Mouse (Mus musculus) kidney, adult 11 months (tissue): ENCODE data around the gene Cfap97.
A peak's percentile ranks its signal among the peaks of the same experiment; 100 is the strongest.
"Not testable (repeated sequence)": the region's sequence is repeated elsewhere in the genome, so short reads cannot be mapped to it uniquely, and the experiment has no call there.

Source experiments
- DNase-seq: peaks from one replicate; pipeline ENCODE4 v3.0.0; 2022

Cfap97 gene

GRCm38 (mm10) chr8:46151202-46152062, at the start of gene Cfap97:
Gene Cfap97 (plus strand): TSS chr8:46151771.
- peak; percentile 42 for DNase-seq

DNA sequence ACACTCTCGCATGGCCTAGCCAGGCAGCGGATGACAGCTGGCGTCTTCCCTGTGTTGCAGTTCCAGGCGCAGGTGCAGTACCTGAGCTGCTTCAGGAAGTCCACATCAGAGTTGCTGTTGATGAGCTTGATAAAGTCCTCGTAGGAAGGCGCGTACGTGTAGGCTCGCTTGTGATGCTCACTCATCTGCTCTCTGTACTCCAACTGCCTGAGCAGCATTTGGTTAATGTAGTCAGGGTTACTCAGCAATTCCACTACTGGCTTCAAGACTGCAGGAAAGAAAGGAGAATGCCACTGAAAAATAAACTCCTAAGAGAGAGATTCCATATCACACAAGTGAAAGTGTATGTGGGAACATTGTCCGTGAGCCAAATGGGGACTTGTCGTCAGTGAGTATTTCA, 48.1 kb upstream of the Cfap97 start:
- no peak for DNase-seq

DNA sequence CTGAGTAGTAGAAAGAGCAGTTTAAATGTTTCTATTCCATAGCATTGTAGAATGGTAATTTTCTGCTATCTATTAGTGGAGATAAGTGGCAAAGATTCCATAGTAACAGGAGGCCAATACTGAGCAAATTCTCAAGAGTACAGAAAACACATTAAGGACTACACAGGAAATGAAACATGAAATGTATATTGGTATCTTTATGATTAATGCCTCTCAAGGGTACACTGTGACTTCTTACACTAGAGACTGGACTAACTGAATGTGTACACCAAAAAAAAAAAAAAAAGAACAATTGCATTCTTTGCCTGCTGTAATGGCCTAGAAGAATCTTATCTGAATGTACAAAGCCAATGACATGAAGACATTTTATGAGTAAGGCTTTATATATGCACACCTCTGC, 43.9 kb upstream of the Cfap97 start:
- no peak for DNase-seq

GRCm38 (mm10) chr8:46113421-46114170, 38.0 kb upstream of the Cfap97 start:
- DNase-seq: not testable (repeated sequence)

DNA sequence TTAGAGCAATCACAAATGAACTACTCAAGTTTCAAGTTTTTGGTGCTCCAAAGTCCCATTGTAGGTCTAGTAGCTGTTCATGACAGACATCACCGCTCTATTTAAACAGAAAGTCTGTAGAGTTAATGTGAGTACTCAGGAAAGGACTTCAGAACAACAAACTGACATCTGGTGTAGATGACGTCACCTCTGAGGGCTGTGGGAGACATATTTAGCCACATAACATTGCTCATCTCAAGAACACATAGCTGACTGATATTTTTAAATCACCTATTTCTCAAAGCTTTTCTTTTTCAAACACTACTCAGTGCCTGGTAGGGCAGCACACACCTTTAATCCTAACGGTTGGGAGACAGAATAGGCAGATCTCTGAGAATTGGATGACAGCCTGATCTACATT, 34.4 kb upstream of the Cfap97 start:
- no peak for DNase-seq

DNA sequence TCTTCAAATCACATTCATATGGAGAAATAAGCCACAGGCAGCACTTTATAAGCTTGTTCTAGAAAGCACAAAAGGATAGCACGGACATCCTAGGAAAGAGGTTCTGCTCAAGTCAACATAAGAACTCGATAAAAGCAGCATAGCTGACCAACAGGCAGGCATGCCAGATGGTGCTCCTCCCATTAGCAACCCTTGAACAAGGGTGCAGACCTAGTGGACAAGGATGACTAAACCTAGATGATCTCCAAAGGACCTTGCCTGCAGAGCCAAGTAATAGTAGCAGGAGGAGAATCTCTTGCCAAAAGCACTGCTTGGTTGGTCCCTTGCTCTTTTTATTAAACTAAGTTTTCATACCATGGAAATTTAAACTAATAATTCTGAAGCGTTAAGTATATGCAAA, 32.4 kb upstream of the Cfap97 start:
- peak; percentile 56 for DNase-seq

GRCm38 (mm10) chr8:46122498-46122897, 29.1 kb upstream of the Cfap97 start:
- DNase-seq: no peak

DNA sequence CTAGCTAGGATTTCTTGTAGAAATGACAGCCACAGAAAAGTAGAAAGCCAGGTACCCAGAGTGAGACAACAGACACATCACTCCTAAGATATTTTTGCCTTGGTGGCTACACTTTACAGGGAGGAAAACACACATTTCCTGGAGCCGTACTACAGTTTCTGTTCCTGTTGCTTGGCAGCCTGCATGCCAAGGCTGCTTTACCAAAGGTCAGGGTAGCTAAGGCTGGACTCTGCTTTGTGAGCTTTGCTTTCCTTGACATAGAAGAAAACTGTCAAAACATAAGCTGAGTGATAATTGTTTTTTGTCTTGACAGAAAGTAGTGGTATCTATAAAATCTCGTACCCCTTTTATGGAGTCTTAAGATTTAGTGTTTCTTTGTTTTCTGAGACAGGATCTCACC, 21.1 kb upstream of the Cfap97 start:
- peak; percentile 57 for DNase-seq

DNA sequence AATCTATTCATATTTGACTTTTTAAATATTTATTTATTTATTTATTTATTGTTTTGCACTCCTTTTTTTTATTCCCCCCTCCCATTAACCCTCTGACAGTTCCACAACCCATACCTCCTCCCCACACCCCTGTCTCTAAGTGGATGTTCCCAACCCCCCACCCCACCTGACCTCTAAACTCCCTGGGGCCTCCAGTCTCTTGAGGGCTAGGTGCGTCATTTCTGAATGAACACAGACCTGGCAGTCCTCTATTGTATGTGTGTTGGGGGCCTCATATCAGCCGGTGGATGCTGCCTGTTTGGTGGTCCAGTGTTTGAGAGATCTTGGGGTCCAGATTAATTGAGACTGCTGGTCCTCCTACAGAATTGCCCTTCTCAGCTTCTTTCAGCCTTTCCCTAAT, 16.0 kb upstream of the Cfap97 start:
- not testable (repeated sequence) for DNase-seq

DNA sequence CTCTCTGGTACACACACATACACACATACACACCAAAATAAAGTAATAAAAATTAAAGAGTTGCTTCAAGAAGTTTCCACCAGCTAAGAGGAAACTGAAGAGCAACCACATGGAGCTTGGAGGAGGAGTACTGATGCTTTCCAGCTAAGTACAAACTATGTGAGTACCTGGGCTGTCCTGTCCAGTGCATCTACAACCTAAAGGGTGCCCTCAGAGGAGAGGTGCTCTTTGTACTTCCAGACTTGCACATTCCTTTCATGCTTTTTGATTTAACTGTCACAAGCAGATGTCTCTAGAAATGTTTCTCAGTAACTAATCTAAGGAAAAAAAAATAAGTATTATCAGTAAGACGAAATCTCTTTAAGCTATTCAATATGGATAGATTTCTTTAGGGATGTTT, 14.2 kb upstream of the Cfap97 start:
- DNase-seq: peak; percentile 41

DNA sequence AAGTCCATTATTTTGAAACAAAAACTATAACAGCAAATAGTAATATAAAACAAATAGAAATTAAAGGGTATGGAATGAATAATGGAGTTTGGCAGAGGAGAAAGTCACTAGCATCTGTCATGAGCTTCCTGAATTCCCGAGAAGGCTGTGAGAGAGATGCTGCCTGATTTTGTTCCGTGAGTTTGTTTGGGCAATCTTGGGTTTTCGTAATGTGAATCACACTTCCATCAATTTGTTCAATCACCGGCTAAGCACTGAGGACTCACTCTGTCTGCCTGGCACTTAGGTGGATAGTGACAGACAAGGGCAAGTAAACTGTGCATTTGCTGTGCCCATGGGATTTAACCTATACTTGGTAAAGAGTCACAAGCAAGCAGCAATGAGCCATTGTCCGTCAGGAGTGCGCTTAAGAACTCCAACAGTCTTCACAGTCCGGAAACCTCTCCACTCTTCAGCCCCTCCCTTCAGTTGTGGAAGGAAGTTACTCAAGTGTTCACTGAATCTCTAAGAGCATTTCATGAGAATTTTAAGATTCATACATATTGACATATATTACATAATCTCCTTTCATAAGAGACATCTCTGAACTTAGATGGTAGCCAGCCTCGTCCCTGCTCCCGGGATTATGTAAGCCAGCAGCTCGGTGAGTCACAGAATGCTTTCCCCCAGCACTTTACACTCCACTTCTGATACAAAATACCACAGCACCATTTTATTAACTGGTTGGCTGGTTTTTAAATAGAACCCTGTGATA, 13.6 kb upstream of the Cfap97 start:
- DNase-seq: no peak

GRCm38 (mm10) chr8:46140376-46141120, 11.0 kb upstream of the Cfap97 start:
- peak; percentile 75 for DNase-seq

GRCm38 (mm10) chr8:46141688-46142087, 9.9 kb upstream of the Cfap97 start:
- no peak for DNase-seq

GRCm38 (mm10) chr8:46142498-46143081, 9.0 kb upstream of the Cfap97 start:
- no peak for DNase-seq

GRCm38 (mm10) chr8:46143470-46143869, 8.1 kb upstream of the Cfap97 start:
- no peak for DNase-seq

DNA sequence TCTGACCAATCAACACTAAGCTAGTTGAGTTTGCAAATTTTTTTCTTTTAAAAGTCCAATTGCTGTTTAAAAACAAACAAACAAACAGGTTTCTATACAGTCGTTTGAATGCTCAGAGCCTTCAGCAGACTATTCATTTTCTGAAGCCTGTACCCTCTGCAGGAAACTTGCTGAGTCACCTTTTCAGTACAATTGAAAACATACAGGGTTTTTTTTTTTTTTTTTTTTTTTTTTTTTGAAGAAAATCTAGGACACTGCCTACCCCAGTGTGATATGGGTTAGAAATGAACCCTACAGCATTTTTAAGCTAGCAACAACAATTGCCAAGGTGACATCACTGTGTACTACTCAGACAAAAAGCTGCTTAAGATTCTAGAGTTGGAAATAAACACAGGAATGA, 7.6 kb upstream of the Cfap97 start:
- DNase-seq: no peak

GRCm38 (mm10) chr8:46146173-46146572, 5.4 kb upstream of the Cfap97 start:
- no peak for DNase-seq

DNA sequence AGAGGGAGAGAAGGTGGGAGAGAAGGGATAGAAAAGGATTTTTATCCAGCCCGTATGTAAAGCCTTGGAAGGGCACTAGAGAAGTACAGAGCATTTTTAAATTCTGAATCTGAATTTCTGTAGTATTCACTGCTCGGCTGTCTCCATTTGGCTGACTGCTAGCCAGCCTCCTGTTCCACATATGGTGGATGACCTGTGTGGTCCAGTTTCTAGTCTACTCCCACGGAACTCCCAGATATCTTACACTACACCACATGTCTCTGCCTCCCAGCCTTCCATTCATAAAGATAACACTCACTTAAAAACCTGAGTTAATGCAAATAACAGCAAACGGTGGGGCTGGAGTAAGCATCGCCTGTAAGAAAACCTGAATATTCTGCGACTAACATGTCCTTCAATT, 2.3 kb upstream of the Cfap97 start:
- DNase-seq: no peak

DNA sequence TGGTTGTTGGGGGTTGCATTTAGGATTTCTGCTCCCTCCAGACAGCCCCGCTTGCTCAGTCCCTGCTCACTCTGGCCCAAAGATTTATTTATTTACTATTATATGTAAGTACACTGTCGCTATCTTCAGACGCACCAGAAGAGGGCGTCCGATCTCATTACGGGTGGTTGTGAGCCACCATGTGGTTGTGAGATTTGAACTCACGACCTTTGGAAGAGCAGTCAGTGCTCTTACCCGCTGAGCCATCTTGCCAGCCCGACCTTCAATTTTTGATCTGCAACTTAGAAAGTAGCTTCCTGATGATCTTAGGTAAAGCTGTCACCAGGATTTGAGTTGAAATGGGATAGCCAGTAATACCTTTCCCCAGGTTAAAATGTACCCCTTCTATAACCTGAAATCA, 1.8 kb upstream of the Cfap97 start:
- DNase-seq: no peak

- DNase-seq: peak; percentile 83
These were observed 777 bp downstream of the Cfap97 start, which contains the start of gene Snx25 for GRCm38 (mm10) chr8:46152064-46153031. Gene Snx25 (minus strand): TSS chr8:46152159.

DNA sequence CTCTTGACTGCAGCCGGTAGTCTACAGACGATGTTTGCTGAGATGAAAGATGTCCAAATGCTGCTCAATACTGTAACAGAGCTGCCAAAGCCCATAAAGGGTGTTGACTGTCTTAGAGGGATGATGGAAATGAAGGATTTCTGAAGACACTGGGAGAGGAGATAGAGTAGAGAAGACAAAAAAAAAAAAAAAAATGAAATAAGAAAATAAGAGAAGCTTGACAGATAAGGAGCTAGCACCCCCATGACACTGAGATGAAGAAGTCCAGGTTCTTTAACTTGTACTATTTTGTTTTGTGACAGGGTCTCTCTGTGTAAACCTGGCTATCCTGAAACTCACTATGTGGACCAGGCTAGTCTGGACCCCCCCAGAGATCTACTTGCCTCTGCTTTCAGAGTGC, 1.5 kb downstream of the Cfap97 start:
- DNase-seq: no peak
